Mouse (Mus musculus) inflammation-experienced regulatory T-cells, adult 6 months (primary cell): Measurements from ENCODE around the gene Krt42. TPM values are rescaled to one million over a fixed set of nuclear protein-coding genes. Genes with fewer than 3 reads are reported as not detected.
"Not testable (repeated sequence)": the region's sequence is repeated elsewhere in the genome, so short reads cannot be mapped to it uniquely, and the experiment has no call there.

ENCODE experiments used
- ATAC-seq: one replicate; pipeline ENCODE4 v1.8.0; 2017
- polyA plus RNA-seq, 3 experiments: library from polyadenylated mRNA; unstranded; fragments of 100-300 nt; shearing (Covaris generic); gene quantifications; one replicate each; pipeline ENCODE4 v1.2.1; 2017

Krt42 gene
- polyA plus RNA-seq, 3 experiments from 2014 or later: not detected

DNA sequence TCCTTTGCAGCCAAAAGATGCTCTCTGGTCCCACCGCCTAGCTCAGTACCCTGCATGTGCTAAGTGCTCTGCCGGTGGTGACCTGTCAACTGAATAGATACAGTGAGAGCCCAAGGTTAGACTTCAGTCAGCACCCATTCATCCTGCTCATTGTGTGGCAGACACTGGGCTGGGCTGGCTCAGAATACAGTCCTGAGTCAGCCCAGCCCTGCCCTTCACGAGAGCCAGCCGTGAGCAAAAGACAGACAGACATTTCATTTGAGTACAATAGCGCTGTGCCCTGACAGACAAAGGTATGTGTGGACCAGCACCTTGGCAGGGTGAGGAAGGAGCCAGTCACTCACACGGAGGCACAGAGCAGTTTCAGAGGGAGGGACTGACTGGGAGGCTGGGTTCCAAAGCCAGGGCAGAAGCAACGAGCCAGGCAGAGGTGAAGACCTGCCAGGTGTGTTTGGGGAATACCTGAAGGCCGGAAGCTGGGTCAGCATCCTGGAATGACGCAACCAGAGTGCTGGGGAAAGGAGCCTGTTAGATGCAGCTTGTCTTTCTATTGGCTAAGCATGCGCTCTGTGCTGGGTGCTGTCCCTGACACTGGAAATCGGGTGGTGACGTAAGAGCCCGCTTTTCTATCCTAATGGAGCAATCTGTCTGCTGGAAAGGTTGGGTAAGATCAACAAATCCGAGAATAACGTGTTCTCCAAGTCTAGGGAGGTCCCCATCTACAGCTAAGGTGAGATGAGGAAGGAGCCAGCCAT lies 8.2 kb upstream of the Krt42 start:
- no peak for ATAC-seq

DNA sequence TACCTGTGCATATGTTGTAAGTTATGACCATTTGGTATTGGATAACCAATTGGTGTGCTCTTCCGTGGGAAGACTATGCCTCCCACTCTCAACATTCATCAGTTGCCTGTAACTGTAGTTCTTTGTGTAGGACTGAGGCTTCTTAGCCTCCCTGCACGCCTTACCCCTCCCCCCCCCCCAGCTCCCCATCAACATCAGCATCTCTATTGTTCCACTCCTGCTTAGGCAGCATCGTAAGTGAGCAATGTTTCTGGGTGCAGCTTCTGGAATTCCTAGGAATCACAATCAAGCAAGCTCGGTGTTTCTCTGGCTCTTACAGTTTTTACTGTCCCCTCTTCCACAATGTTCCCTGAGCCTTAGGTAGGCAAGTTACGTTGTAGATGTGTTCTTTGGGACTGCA lies 5.8 kb upstream of the Krt42 start:
- ATAC-seq: no peak

DNA sequence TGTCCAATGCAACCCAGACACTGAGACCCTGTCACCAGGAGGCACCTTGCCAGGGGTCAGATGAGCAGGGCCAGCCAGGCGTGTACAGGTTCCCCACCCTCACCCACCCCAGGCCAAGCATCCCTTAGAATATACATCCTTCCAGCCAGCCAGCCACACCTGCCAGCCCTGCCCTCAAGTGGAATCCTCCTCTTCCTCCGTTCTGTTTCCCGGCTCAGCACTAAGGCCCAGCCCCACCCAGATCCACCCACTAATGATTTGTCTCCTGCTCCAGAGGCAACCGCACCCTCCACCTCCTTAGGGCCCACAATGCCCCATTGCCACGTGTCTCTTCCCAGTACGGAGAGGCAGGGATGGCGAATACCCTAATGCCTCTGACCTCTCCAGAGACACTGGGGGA lies 5.0 kb upstream of the Krt42 start:
- no peak for ATAC-seq

DNA sequence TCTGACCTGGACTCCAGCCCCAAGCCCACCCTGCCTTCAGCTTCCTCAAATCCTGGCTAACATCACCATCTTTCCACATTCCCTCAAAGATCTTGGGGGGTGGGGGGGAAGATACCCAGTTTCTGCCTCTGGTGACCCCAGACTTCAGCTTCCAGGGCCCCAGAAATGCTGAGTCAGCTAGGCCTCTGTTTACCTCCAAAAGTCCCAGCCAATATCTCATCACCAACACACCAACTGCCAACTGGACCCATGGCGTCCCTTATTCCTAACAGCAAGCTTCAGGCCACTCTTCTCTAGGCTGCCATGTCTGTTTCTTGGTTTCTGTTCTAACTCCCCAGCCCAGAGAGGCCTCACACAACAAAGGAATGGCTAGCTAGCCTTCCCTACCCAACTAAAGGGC lies 2.2 kb upstream of the Krt42 start:
- ATAC-seq: no peak

DNA sequence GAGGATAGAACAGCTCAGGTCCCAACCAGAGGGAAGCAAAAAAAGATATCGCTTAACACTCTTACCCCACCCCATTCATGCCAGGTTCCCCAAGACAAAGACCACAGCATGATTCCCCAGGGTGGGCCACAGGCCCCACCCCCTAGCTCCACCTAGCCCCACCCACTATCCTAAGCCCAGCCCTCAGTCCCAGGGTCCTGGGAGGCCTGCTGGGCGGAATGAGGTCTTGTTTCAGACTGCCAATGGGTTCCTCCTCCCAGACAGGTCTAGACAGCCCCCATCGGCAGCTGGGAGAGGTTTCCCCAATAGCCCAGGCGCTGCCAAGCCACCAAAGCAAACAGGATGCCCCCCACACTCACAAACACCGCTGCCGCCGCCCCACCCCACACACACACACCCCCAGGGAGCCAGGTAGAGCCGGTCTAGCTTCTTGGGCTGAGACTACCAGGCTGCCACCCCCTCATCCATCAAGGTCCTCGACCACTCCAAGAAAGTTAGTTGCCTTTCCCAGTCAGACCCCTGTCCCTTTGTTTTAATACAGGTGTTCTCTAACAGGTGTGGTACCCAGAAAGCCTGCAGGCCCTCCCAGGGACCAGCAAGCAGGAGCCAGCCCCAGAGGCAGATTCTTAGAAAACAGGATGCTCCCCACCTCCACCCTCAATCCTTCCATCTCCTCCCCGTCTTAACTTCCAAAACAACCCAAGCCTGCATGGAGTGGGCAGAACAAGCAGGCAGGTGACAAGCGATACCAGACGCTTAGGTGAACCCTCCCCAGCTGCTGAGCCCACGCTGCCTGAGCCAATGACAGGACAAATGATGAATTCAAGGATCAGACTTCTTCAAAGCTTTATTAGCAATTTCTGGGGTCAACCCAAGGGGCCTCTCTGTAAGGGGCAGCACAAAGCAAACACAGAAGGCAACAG lies 7.4 kb downstream of the Krt42 start:
- no peak for ATAC-seq

DNA sequence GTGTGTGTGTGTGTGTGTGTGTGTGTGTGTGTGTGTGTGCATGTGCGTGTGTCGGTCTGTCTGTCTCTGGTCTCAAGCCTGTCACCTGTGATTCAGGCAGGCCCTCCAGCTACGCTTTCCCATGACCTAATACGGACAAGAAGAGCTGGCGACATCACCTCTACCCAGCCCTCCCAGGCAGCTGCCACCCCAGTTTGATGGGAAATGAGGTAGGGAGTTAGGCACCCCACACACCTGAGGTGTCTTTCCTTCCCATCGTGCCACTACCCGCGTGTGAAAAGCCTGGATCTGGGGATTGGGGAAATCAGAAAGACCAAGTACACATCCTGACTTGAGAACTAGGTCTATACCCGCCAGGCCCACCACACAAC lies 8.5 kb downstream of the Krt42 start:
- ATAC-seq: no peak

DNA sequence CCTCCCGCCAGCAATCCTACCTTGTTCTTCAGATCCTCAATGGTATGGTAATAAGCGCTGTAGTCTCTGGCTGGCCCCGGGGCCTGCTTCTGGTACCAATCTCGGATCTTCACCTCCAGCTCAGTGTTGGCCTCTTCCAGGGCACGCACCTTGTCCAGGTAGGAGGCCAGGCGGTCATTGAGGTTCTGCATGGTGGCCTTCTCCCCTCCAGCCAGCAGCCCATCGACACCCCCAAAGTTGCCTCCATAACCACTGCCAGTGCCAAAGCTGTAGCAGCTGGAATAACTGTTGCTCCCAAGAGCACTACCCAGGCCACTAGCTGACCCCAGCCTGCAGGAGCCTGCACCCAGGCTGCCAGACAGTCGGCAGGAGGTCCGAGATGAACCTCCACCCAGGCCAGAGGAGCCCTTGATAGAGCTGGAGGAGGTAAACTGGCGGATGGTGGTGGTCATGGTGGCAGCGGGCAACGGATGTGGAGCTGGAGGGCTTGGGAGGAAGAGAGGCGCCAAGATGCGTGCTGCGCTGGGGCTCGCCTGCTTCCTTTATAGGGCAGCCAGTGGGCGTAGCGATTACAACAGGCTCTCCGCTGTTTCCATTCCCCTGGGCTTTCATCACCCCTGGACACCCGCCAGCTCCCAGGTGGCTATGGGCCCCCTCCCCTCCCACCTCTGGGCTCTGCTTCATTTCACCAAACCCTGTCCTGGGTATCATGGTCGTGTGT lies 9.0 kb downstream of the Krt42 start, which contains the start of gene Krt17:
Gene Krt17 (minus strand): TSS at position 516 of the 721 bp plus-strand sequence.
- no peak for ATAC-seq

DNA sequence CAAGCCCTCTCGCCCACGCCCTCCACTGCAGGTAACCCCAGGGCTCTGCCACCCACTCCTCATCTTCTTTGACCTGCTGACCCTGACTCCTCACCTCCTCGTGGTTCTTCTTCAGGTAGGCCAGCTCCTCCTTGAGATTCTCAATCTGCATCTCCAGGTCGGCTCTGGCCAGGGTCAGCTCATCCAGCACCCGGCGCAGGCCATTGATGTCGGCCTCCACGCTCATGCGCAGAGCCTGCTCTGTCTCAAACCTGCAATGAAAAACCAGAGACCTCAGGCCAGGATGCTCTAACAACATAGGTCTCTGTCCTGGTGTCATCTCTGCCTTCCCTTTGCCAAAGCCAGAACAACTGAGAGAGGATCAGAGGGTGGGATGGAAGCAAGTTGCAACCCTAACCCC lies 10.6 kb downstream of the Krt42 start:
- no peak for ATAC-seq

DNA sequence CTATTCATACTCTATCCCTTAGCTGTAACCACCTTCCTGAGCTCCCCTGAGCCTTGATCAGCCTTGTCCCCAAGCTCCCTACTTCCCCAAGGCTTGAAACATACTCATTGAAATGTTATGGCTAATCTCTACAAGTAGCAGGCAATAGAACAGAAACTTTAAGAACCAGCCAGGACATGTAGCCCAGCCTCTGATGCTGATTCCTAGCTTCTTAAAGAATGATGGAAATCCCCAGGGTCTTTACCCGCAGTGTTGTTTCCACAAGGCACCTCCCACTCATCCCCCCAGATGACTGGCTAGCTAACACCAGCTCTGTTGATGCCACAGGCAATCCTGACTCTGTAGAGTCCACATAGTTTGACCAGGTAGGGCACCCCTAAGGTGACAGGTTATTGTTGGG lies 11.7 kb downstream of the Krt42 start:
- ATAC-seq: no peak

DNA sequence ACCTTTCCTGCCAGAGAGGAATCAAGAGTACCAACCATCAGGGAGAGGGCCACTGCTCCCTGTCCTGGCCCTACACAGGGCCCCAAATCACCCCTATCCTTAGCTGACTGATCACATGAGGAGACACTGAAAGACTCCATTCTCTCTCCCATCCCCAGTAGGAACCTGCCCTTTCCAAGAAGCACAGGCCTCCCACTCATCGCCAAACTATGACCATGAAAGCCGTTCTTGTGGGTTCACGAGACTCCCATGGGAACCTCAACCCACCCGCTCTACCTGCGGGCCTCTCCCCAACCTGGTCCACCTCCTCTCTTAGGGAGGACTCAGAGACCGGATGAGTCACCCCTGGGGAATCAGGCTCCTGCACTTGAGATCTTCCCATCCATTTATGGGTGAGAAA lies 14.2 kb downstream of the Krt42 start:
- no peak for ATAC-seq

DNA sequence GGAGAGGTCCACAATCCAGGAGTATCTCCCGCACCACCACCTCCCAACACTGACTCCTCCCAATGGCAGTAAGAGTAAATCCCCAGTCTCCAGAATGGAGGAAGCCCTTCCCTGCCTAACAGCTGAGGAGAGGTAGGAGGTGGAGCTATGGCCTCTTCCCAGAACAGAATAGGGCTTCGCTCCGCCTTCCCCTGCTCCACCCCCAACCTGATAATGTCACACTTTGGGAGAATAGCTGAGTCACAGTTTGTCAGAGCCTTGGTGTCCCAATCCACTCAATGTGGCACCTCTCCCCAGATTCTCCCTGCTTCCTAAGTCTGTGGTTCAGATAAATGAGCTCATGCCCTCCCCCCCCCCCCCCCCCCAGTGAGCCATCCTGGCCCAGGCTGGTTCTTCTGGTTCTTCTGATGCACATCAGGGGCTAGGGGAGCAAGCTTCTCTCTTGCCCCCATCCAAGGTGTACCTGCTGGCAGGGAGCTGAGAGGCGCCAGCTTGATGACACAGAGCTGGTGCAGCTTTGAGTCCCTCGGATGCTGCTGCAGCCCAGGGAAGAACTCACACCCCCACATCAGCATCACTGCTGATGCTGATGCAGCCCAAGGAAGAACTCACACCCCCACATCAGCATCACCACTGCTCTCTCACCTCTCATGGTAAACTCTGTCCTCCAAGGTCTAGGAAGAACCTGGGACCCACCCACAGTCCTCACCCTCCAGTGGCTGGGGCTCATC lies 15.1 kb downstream of the Krt42 start:
- ATAC-seq: no peak

DNA sequence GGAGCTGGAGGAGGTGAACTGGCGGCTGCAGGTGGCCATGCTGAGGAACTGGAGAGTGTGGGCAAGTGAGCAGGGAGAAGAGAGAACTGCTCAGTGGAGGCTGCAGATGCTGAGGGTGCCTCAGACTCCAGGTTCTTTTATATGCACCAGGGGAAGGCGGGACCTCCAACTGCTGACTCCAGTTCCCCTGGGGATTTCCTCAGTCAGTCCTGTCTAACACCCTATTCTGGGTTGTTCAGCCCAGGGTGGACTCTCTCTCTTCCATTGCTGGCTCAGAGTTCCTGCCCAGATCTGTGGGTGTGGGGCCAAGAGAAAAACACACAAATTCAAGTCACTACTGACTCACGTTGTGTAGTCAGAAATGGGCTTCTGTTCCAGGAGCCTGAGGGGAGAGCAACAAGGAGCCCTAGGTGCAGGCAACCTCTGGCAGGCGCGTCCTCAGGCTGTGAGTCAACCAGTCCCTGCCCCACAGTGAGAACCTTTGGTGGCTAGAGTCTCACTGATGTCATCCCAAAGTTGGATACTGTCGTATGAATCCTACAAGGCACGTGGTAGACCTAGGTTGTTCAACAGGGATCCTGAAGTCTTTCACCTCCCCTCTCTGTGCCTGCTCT lies 20.7 kb downstream of the Krt42 start, which contains the start of gene Krt16:
Gene Krt16 (minus strand): TSS at position 51 of the 614 bp plus-strand sequence.
- no peak for ATAC-seq

DNA sequence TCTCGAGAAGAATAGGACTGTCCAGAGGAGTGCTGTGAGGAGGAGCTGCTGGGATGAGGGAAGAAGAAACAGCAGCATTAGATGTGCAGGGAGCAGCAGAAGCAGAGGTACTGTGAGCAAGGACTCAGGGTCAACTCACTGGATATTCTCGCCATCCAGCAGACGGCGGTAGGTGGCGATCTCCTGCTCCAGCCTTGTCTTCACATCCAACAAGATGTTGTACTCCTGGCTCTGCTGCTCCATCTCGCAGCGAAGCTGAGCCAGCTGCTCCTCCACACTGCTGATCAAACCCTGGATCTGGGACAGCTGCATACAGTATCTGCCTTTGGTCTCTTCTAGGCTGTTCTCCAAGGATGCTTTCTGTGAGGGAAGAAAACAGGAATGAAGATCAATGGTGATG lies 23.2 kb downstream of the Krt42 start:
- ATAC-seq: not testable (repeated sequence)

DNA sequence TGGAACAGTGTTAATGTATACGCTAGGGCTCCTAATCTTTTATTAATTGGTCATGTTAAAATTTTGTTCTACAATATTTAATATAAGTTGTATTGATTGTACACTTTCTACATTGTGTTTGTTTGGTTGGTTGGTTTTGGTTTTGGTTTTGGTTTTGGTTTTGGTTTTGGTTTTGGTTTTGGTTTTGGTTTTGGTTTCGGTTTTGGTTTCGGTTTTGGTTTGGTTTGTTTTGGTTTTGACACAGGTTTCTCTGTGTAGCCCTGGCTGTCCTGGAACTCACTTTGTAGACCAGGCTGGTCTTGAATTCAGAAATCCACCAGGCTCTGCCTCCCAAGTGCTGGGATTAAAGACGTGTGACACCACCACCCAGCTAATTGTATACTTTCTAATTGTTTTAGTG lies 29.4 kb downstream of the Krt42 start:
- ATAC-seq: not testable (repeated sequence)

DNA sequence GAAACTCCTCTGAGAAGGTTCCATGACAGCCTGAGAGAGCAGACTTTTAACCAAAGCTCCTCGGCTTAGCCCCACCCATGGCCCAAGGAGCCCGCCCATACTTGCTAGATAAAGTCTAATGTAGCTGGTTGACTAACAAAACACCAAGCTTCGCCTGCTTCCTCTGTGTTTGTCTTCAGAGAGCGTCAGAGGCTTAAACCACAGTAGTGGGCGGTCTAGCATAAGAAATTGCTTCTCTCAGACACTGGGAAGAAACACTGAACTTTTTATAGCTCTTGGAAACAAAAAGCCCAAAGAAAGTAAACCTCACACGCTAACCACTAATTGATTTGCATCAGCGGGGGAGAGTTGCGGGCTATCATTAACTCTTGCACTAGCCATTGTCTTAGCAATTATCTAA lies 47.9 kb downstream of the Krt42 start:
- ATAC-seq: no peak

DNA sequence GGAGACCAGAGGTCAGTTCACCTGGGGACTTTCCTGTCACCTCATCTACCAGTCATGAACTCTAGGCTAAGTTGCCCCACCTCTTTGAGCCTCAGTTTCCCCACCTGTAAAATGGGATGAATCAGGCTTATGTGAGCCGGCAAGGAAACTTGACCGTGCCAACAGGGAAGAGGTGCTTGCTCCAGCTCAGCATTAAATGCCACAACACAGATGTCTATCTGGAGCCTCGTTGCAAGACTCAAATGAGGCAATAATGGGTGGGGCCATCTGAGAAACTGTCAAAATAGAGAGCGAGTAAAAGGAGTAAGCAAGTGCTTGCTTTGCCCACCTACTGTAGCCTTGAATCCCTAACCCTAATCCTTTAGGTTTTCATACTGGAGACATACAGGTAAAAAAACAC lies 50.4 kb downstream of the Krt42 start:
- no peak for ATAC-seq

Other genes starting within 250 kb of the Krt42 start
- gene Krt33b, start 240.0 kb downstream of the Krt42 start, polyA plus RNA-seq: not detected
- gene Krt34, start 228.3 kb downstream of the Krt42 start, polyA plus RNA-seq: not detected
- gene Krt31, start 219.3 kb downstream of the Krt42 start, polyA plus RNA-seq: not detected
- gene Krt32, start 181.6 kb downstream of the Krt42 start, polyA plus RNA-seq: not detected
- not detected for gene Krt35, start 173.6 kb downstream of the Krt42 start, polyA plus RNA-seq
- not detected for gene Krt36, start 164.2 kb downstream of the Krt42 start, polyA plus RNA-seq
- not detected for gene Krt13, start 148.3 kb downstream of the Krt42 start, polyA plus RNA-seq
- not detected for gene Krt15, start 133.9 kb downstream of the Krt42 start, polyA plus RNA-seq
- not detected for gene Krt19, start 121.2 kb downstream of the Krt42 start, polyA plus RNA-seq
- not detected for gene Krt9, start 76.6 kb downstream of the Krt42 start, polyA plus RNA-seq
- not detected for gene Krt14, start 62.3 kb downstream of the Krt42 start, polyA plus RNA-seq
- gene Krt16, start 21.0 kb downstream of the Krt42 start, polyA plus RNA-seq: not detected
- 1 to 10 TPM; 1.8 to 4.5 (median 2.1) TPM for gene Krt17, start 8.8 kb downstream of the Krt42 start, polyA plus RNA-seq
- 1,000 to 10,000 TPM; 1,938 to 3,125 (median 2,500) TPM for gene Eif1, start 50.0 kb upstream of the Krt42 start, polyA plus RNA-seq
- gene Gast, start 64.5 kb upstream of the Krt42 start, polyA plus RNA-seq: not detected
- 1 to 10 TPM in 1 of 3 experiments, under 1 TPM in 2; 0.55 to 1.1 (median 0.70) TPM for gene Hap1, start 86.3 kb upstream of the Krt42 start, polyA plus RNA-seq
- gene Jup, start 127.9 kb upstream of the Krt42 start, polyA plus RNA-seq: 1 to 10 TPM in 1 of 3 experiments, under 1 TPM in 1, not detected in 1; 0.36 to 1.4 TPM
- under 1 TPM in 1 of 3 experiments, not detected in 2; 0.92 TPM for gene P3h4, start 145.0 kb upstream of the Krt42 start, polyA plus RNA-seq
- gene Fkbp10, start 145.8 kb upstream of the Krt42 start, polyA plus RNA-seq: 1 to 10 TPM in 1 of 3 experiments, not detected in 2; 2.9 TPM
- 100 to 1,000 TPM; 124 to 134 (median 127) TPM for gene Nt5c3b, start 171.9 kb upstream of the Krt42 start, polyA plus RNA-seq
- gene Klhl10, start 172.0 kb upstream of the Krt42 start, polyA plus RNA-seq: under 1 TPM in 2 of 3 experiments, not detected in 1; 0.41 to 0.47 TPM
- 1 to 10 TPM; 2.2 to 2.4 (median 2.3) TPM for gene Klhl11, start 202.9 kb upstream of the Krt42 start, polyA plus RNA-seq